Mouse (Mus musculus): ENCODE data around the gene Shroom2.

GRCm38 (mm10) chrX:152655796-152656608 lies 113.3 kb downstream of the Shroom2 start:
- TF ChIP-seq EP300 (IDR thresholded peaks at IDR 0.05; ENCODE audit: low read depth) (no peak), CTCF (IDR thresholded peaks at IDR 0.05; ENCODE audit: low read depth) (no peak)

Data from liver, embryonic 14.5 days (tissue).